Mouse (Mus musculus) telencephalon, adult 2 months (tissue): ENCODE measurements at regions not wholly inside any gene's neighbourhood (a gene's known extent, or its start where the extent isn't known, plus 50 kb on each side); places are given as distances from the start of the nearest gene placed in this dataset.

Experiments
- DNase-seq: peaks from one replicate; pipeline ENCODE4 v3.0.0-alpha.2; 2011; ENCODE audit warnings: low read depth, low spot score

GRCm38 (mm10) chr4:55824047-55824760, 291.9 kb upstream of the Klf4 start:
- no peak for DNase-seq

- DNase-seq: no peak
Observed at GRCm38 (mm10) chr4:55823583-55823982, 291.3 kb upstream of the Klf4 start.

GRCm38 (mm10) chr4:55817035-55817818, 285.0 kb upstream of the Klf4 start:
- DNase-seq: no peak

- no peak for DNase-seq
Observed at GRCm38 (mm10) chr4:55815832-55816231, 283.6 kb upstream of the Klf4 start.

GRCm38 (mm10) chr4:55812846-55813245, 280.6 kb upstream of the Klf4 start:
- no peak for DNase-seq

- no peak for DNase-seq
Observed at GRCm38 (mm10) chr4:55811656-55812055, 279.4 kb upstream of the Klf4 start.

- DNase-seq: no peak
Observed at GRCm38 (mm10) chr4:55808501-55808900, 276.2 kb upstream of the Klf4 start.

GRCm38 (mm10) chr4:55806799-55807198, 274.5 kb upstream of the Klf4 start:
- DNase-seq: no peak

- DNase-seq: no peak
Observed at GRCm38 (mm10) chr4:55805255-55806051, 273.2 kb upstream of the Klf4 start.

GRCm38 (mm10) chr4:55802101-55802500, 269.8 kb upstream of the Klf4 start:
- no peak for DNase-seq

- no peak for DNase-seq
Observed at GRCm38 (mm10) chr4:55798099-55798498, 265.8 kb upstream of the Klf4 start.

GRCm38 (mm10) chr4:55781329-55781847, 249.1 kb upstream of the Klf4 start:
- no peak for DNase-seq

- DNase-seq: peak; percentile 16
Observed at GRCm38 (mm10) chr4:55779581-55779980, 247.3 kb upstream of the Klf4 start.

GRCm38 (mm10) chr4:55775858-55776257, 243.6 kb upstream of the Klf4 start:
- DNase-seq: no peak

- no peak for DNase-seq
Observed at GRCm38 (mm10) chr4:55774571-55774970, 242.3 kb upstream of the Klf4 start.

- no peak for DNase-seq
Observed at GRCm38 (mm10) chr4:55769656-55770055, 237.4 kb upstream of the Klf4 start.

- DNase-seq: no peak
Observed at GRCm38 (mm10) chr4:55768325-55768724, 236.1 kb upstream of the Klf4 start.

GRCm38 (mm10) chr4:55767133-55767532, 234.9 kb upstream of the Klf4 start:
- DNase-seq: no peak

GRCm38 (mm10) chr4:55765780-55766179, 233.5 kb upstream of the Klf4 start:
- DNase-seq: no peak

- no peak for DNase-seq
Observed at GRCm38 (mm10) chr4:55763112-55763511, 230.8 kb upstream of the Klf4 start.

GRCm38 (mm10) chr4:55762389-55762788, 230.1 kb upstream of the Klf4 start:
- no peak for DNase-seq
